Comparison of ENCODE assay signal across 13 mouse cellular contexts in genomic region chr14:21077939-21078338, GRCm38 (mm10). TPM values are rescaled to one million over a fixed set of nuclear protein-coding genes. Genes with fewer than 3 reads are reported as not detected.
DNase-seq lines count a peak whose midpoint lies in the region; ATAC-seq lines count a peak whose summit lies in the region.
"Had no signal": no experiment of that assay in that cellular context is flagged by ENCODE, and none has a peak within 500 bp of the region (broad histone marks: within the 10 kb centered on the region; RNA-seq: fewer than 3 reads in every experiment).

No protein-coding gene starts in this region.

- H3K4me1 ChIP-seq in heart, embryonic 13.5 days: peaks cover 72% of the 10 kb centered on the region

- WGBS in heart, embryonic 13.5 days: 25% methylated on average over 4 of the region's 4 CpGs

- H3K27me3 ChIP-seq in heart, embryonic 13.5 days (replicated peaks): no peaks in the 10 kb centered on the region
- H3K27me3 ChIP-seq: embryonic facial prominence, embryonic 15.5 days; forebrain, embryonic 13.5 days; kidney, embryonic 15.5 days had no signal

- no peak for ATAC-seq in heart, embryonic 13.5 days (ENCODE audit: extremely low read depth, insufficient number of reproducible peaks, low FRiP score, low TSS enrichment)
- ATAC-seq in megakaryocyte, adult 5-6 weeks (ENCODE audit: poor library complexity, severe bottlenecking): peak; percentile 29
- ATAC-seq in frontal cortex, adult (ENCODE audit: low TSS enrichment): no peak
- ATAC-seq: forebrain, embryonic 13.5 days had no signal

- intact Hi-C loops in heart, postnatal 10 days (cut with DNase I): no loop called here

- H3K4me2 ChIP-seq in heart, embryonic 13.5 days: peak overlapping the region; percentile 79
- H3K4me2 ChIP-seq: embryonic facial prominence, embryonic 15.5 days; forebrain, embryonic 13.5 days; kidney, embryonic 15.5 days had no signal

- H3K4me3 ChIP-seq in heart, embryonic 13.5 days: peak overlapping the region; percentile 75
- H3K4me3 ChIP-seq: embryonic facial prominence, embryonic 15.5 days; forebrain, embryonic 13.5 days; hindbrain, embryonic 10.5 days; kidney, embryonic 15.5 days; limb, embryonic 10.5 days had no signal

- H3K9me3 ChIP-seq in heart, embryonic 13.5 days: no peaks in the 10 kb centered on the region
- H3K9me3 ChIP-seq: embryonic facial prominence, embryonic 15.5 days; forebrain, embryonic 13.5 days; hindbrain, embryonic 10.5 days; kidney, embryonic 15.5 days; limb, embryonic 10.5 days had no signal

- H3K9ac ChIP-seq in heart, embryonic 13.5 days: peak overlapping the region; percentile 44; the same call in 1 of the 2 replicates
- H3K9ac ChIP-seq: embryonic facial prominence, embryonic 15.5 days; forebrain, embryonic 13.5 days; kidney, embryonic 15.5 days had no signal

- no peak for DNase-seq in heart, postnatal 10 days
- peak; percentile 29 for DNase-seq in c-Kit-negative CD71-positive TER-119-positive erythroid progenitor cells, embryonic 14.5 days (ENCODE audit: low read depth, low spot score)
- DNase-seq in liver: peak; percentile 67
- DNase-seq in kidney, postnatal 10 days: no peak
- DNase-seq: cerebellum, adult 9-10 months had no signal

- no peaks in the 10 kb centered on the region for H3K36me3 ChIP-seq in heart, embryonic 13.5 days
- H3K36me3 ChIP-seq: embryonic facial prominence, embryonic 15.5 days; hindbrain, embryonic 10.5 days; kidney, embryonic 15.5 days; limb, embryonic 10.5 days had no signal

- H3K27ac ChIP-seq in heart, embryonic 13.5 days (replicated peaks): peak overlapping the region; percentile 92
- H3K27ac ChIP-seq: embryonic facial prominence, embryonic 15.5 days; forebrain, embryonic 13.5 days; hindbrain, embryonic 10.5 days; kidney, embryonic 15.5 days; limb, embryonic 10.5 days had no signal

RNA-seq across cellular contexts. Expression of gene Adk, which starts 25.6 kb away (rescaled TPM):
- polyA plus RNA-seq in heart, embryonic 13.5 days (2015; fragmentation: Nextera tagmentation; extraction: Ambion mirVana): 242 and 253 TPM in 2 replicates
- 100 to 1,000 TPM; 157 to 165 TPM for total RNA-seq in heart, postnatal 10 days (2021)
- total RNA-seq in megakaryocyte, adult 5-6 weeks (2015): 41.2 and 47.1 TPM in 2 replicates
- 28.6 and 54.7 TPM in 2 replicates for total RNA-seq in megakaryocyte, adult 5-6 weeks (2017)

RNA-seq across cellular contexts. Expression of gene Ap3m1, which starts 25.6 kb away (rescaled TPM):
- 59.6 and 64.6 TPM in 2 replicates for polyA plus RNA-seq in heart, embryonic 13.5 days (2015; fragmentation: Nextera tagmentation; extraction: Ambion mirVana)
- total RNA-seq in heart, postnatal 10 days (2021): 10 to 100 TPM; 60.3 to 82.0 TPM
- total RNA-seq in megakaryocyte, adult 5-6 weeks (2015): 66.8 and 78.9 TPM in 2 replicates
- 79.7 and 96.9 TPM in 2 replicates for total RNA-seq in megakaryocyte, adult 5-6 weeks (2017)

Comparison
In these comparisons a context has a peak if more than half of its experiments do, and no peak if none do; other contexts are left out.
1. DNase-seq: peak in c-Kit-negative CD71-positive TER-119-positive erythroid progenitor cells, embryonic 14.5 days (single experiment) and liver (single experiment); none in heart, postnatal 10 days (0 of 2) and kidney, postnatal 10 days (single experiment).